Mouse (Mus musculus) lung, postnatal 10 days (tissue): ENCODE results near the gene Nfkbia.

ENCODE experiments used
- DNase-seq: peaks from one replicate; pipeline ENCODE4 v3.0.0; 2021

Nfkbia gene

GRCm38 (mm10) chr12:55492184-55492898 lies at the start of gene Nfkbia:
Gene Nfkbia (minus strand): TSS chr12:55492647.
- peak; percentile 97 for DNase-seq

GRCm38 (mm10) chr12:55539157-55539556 lies 46.7 kb upstream of the Nfkbia start:
- no peak for DNase-seq

GRCm38 (mm10) chr12:55538328-55538971 lies 46.0 kb upstream of the Nfkbia start:
- DNase-seq: no peak

GRCm38 (mm10) chr12:55537742-55538141 lies 45.3 kb upstream of the Nfkbia start:
- DNase-seq: no peak

GRCm38 (mm10) chr12:55536537-55537135 lies 44.2 kb upstream of the Nfkbia start:
- peak; percentile 6 for DNase-seq

GRCm38 (mm10) chr12:55526983-55527752 lies 34.7 kb upstream of the Nfkbia start:
- DNase-seq: no peak

- peak; percentile 58 for DNase-seq
Measured at GRCm38 (mm10) chr12:55518061-55518738, 25.8 kb upstream of the Nfkbia start.

GRCm38 (mm10) chr12:55508817-55509216 lies 16.4 kb upstream of the Nfkbia start:
- DNase-seq: no peak

- DNase-seq: no peak
Measured at GRCm38 (mm10) chr12:55507332-55507935, 15.0 kb upstream of the Nfkbia start.

- peak; percentile 70 for DNase-seq
Measured at GRCm38 (mm10) chr12:55506029-55506330, 13.5 kb upstream of the Nfkbia start.

GRCm38 (mm10) chr12:55505314-55506028 lies 13.0 kb upstream of the Nfkbia start:
- DNase-seq: no peak

- DNase-seq: peak; percentile 88
Measured at GRCm38 (mm10) chr12:55499031-55499430, 6.6 kb upstream of the Nfkbia start.

- peak; percentile 31 for DNase-seq
Measured at GRCm38 (mm10) chr12:55497737-55498136, 5.3 kb upstream of the Nfkbia start.

- DNase-seq: no peak
Measured at GRCm38 (mm10) chr12:55495902-55496605, 3.6 kb upstream of the Nfkbia start.

GRCm38 (mm10) chr12:55495114-55495901 lies 2.9 kb upstream of the Nfkbia start:
- DNase-seq: peak; percentile 91

- no peak for DNase-seq
Measured at GRCm38 (mm10) chr12:55493381-55493780, 934 bp upstream of the Nfkbia start.

GRCm38 (mm10) chr12:55492941-55493340 lies 494 bp upstream of the Nfkbia start:
- DNase-seq: peak; percentile 52

- DNase-seq: peak; percentile 98
Measured at GRCm38 (mm10) chr12:55491516-55492183, 797 bp downstream of the Nfkbia start.

GRCm38 (mm10) chr12:55490722-55491449 lies 1.6 kb downstream of the Nfkbia start:
- peak; percentile 64 for DNase-seq
